Mouse (Mus musculus): Measurements from ENCODE around the gene Olfr477. TPM values are rescaled to one million over a fixed set of nuclear protein-coding genes. Genes with fewer than 3 reads are reported as not detected.

Olfr477 gene
- not detected for polyA plus RNA-seq (2014; fragmentation: Illumina TruSeq; extraction: RNeasy Lipid Tissue Mini Kit (QIAGEN cat#74804); ENCODE audit: low read depth, low replicate concordance)

DNA sequence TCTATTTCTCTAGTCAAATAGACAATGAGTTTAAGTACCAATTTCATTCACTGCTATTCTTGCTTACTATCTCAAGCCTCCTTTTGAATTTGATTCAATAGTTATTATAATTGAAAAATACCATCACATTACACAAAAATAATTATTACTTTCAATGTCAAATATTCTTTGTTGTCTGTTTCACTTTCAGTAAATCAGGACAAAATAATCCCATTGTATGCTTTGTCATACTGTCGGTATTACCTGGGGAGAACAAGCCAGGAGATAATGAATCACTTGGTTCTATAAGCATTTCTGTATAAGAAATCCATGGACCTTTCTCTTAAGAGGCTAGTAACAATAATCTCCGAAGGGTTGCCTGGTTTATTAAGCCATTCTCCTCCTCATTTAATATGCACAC is at the start of gene Olfr477:
TSS of gene Olfr477 (plus strand) at position 301 of the 400 bp plus-strand sequence.

DNA sequence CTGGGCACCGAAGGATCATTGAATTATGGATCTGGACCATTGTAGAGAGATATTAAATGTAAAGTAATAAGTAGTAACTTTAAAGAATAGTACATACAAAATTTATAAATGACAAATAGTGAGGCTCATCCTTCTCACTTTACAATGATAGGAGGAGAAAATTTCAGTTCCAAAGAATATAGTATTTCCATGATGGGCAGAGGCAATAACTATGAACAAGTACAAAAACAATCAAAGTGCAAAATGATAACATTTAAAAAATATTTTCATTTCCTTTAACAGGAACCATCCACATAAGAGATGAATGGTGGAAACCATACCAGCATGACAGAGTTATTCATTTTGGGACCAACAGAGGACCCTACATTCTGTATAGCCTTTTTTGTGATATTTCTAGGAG is 32.1 kb upstream of the Olfr477 start, which contains the start of gene Olfr474:
TSS of gene Olfr474 (plus strand) at position 301 of the 400 bp plus-strand sequence.

DNA sequence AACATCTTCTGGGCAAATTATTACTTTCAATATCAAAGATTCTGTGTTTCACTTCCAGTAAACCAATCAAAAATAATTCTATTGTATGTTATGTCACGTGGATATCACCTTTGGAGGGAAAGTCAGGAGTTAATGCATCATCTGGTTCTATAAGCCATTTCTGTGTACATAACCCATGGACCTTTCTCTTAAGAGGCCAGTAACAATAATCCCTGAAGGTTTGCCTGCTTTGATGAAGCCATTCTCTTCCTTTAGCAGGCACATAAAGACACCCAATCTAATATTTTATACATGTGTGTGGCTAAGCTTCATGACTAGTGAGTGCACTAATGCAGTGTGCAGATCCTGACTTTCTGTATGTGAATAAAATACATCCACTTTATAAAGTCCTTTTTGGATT is 22.0 kb upstream of the Olfr477 start, which contains the start of gene Olfr476:
TSS of gene Olfr476 (plus strand) at position 301 of the 400 bp plus-strand sequence.

DNA sequence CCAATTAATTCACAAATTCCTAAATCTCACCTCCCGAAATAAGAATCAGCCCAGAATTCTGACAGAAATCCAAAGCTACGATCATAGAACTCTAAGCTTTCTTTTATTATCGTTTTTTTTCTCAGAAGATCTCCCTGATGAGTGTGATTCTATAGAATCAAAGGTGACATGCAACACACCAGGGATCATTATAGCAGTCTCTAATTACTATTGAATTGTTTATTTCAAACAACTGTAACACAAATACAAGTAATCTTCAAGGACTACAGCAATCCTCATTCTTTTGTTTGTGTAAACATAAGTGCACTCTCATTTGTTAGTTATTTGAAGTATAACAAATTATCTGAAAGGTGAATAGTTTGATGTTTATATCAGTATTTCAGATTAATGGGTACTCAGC is 47.4 kb downstream of the Olfr477 start, which contains the start of gene Olfr478:
TSS of gene Olfr478 (minus strand) at position 101 of the 400 bp plus-strand sequence.

Other genes with a start within 250 kb of the Olfr477 start
- not detected for gene Cyb5r2, start 228.7 kb upstream of the Olfr477 start, polyA plus RNA-seq (2014; fragmentation: Illumina TruSeq; extraction: RNeasy Lipid Tissue Mini Kit (QIAGEN cat#74804); ENCODE audit: low read depth, low replicate concordance)
- gene Ovch2, start 185.5 kb upstream of the Olfr477 start, polyA plus RNA-seq (2014; fragmentation: Illumina TruSeq; extraction: RNeasy Lipid Tissue Mini Kit (QIAGEN cat#74804); ENCODE audit: low read depth, low replicate concordance) = not detected
- not detected for gene Olfr467, start 174.4 kb upstream of the Olfr477 start, polyA plus RNA-seq (2014; fragmentation: Illumina TruSeq; extraction: RNeasy Lipid Tissue Mini Kit (QIAGEN cat#74804); ENCODE audit: low read depth, low replicate concordance)
- gene Olfr469, start 161.2 kb upstream of the Olfr477 start, polyA plus RNA-seq (2014; fragmentation: Illumina TruSeq; extraction: RNeasy Lipid Tissue Mini Kit (QIAGEN cat#74804); ENCODE audit: low read depth, low replicate concordance) = not detected
- not detected for gene Olfr470, start 139.2 kb upstream of the Olfr477 start, polyA plus RNA-seq (2014; fragmentation: Illumina TruSeq; extraction: RNeasy Lipid Tissue Mini Kit (QIAGEN cat#74804); ENCODE audit: low read depth, low replicate concordance)
- not detected for gene Olfr472, start 88.8 kb upstream of the Olfr477 start, polyA plus RNA-seq (2014; fragmentation: Illumina TruSeq; extraction: RNeasy Lipid Tissue Mini Kit (QIAGEN cat#74804); ENCODE audit: low read depth, low replicate concordance)
- not detected for gene Olfr473, start 56.2 kb upstream of the Olfr477 start, polyA plus RNA-seq (2014; fragmentation: Illumina TruSeq; extraction: RNeasy Lipid Tissue Mini Kit (QIAGEN cat#74804); ENCODE audit: low read depth, low replicate concordance)
- gene Olfr474, start 32.0 kb upstream of the Olfr477 start, polyA plus RNA-seq (2014; fragmentation: Illumina TruSeq; extraction: RNeasy Lipid Tissue Mini Kit (QIAGEN cat#74804); ENCODE audit: low read depth, low replicate concordance) = not detected
- not detected for gene Olfr476, start 21.9 kb upstream of the Olfr477 start, polyA plus RNA-seq (2014; fragmentation: Illumina TruSeq; extraction: RNeasy Lipid Tissue Mini Kit (QIAGEN cat#74804); ENCODE audit: low read depth, low replicate concordance)
- gene Olfr478, start 47.3 kb downstream of the Olfr477 start, polyA plus RNA-seq (2014; fragmentation: Illumina TruSeq; extraction: RNeasy Lipid Tissue Mini Kit (QIAGEN cat#74804); ENCODE audit: low read depth, low replicate concordance) = not detected
- not detected for gene Olfr479, start 64.0 kb downstream of the Olfr477 start, polyA plus RNA-seq (2014; fragmentation: Illumina TruSeq; extraction: RNeasy Lipid Tissue Mini Kit (QIAGEN cat#74804); ENCODE audit: low read depth, low replicate concordance)
- gene Olfr480, start 80.7 kb downstream of the Olfr477 start, polyA plus RNA-seq (2014; fragmentation: Illumina TruSeq; extraction: RNeasy Lipid Tissue Mini Kit (QIAGEN cat#74804); ENCODE audit: low read depth, low replicate concordance) = not detected
- gene Olfr481, start 93.2 kb downstream of the Olfr477 start, polyA plus RNA-seq (2014; fragmentation: Illumina TruSeq; extraction: RNeasy Lipid Tissue Mini Kit (QIAGEN cat#74804); ENCODE audit: low read depth, low replicate concordance) = not detected
- gene Olfr482, start 110.9 kb downstream of the Olfr477 start, polyA plus RNA-seq (2014; fragmentation: Illumina TruSeq; extraction: RNeasy Lipid Tissue Mini Kit (QIAGEN cat#74804); ENCODE audit: low read depth, low replicate concordance) = not detected
- not detected for gene Olfr483, start 114.2 kb downstream of the Olfr477 start, polyA plus RNA-seq (2014; fragmentation: Illumina TruSeq; extraction: RNeasy Lipid Tissue Mini Kit (QIAGEN cat#74804); ENCODE audit: low read depth, low replicate concordance)
- not detected for gene Olfr484, start 140.8 kb downstream of the Olfr477 start, polyA plus RNA-seq (2014; fragmentation: Illumina TruSeq; extraction: RNeasy Lipid Tissue Mini Kit (QIAGEN cat#74804); ENCODE audit: low read depth, low replicate concordance)
- not detected for gene Olfr485, start 173.2 kb downstream of the Olfr477 start, polyA plus RNA-seq (2014; fragmentation: Illumina TruSeq; extraction: RNeasy Lipid Tissue Mini Kit (QIAGEN cat#74804); ENCODE audit: low read depth, low replicate concordance)
- gene Olfr486, start 186.0 kb downstream of the Olfr477 start, polyA plus RNA-seq (2014; fragmentation: Illumina TruSeq; extraction: RNeasy Lipid Tissue Mini Kit (QIAGEN cat#74804); ENCODE audit: low read depth, low replicate concordance) = not detected
- gene Olfr487, start 227.9 kb downstream of the Olfr477 start, polyA plus RNA-seq (2014; fragmentation: Illumina TruSeq; extraction: RNeasy Lipid Tissue Mini Kit (QIAGEN cat#74804); ENCODE audit: low read depth, low replicate concordance) = not detected

All from sigmoid colon, adult 10 weeks (tissue).